Mouse (Mus musculus) heart, embryonic 11.5 days (tissue): ENCODE results near the gene Fyb2. TPM values are rescaled to one million over a fixed set of nuclear protein-coding genes. Genes with fewer than 3 reads are reported as not detected.

Source experiments
- ATAC-seq: fragments of 200-750 bp; cut with Nextera tagmentation; replicated peaks from 2 replicates; pipeline ENCODE4 v1.8.0; 2017; ENCODE audit warnings: moderate library complexity; ENCODE audit not compliant: insufficient number of reproducible peaks, low FRiP score, low TSS enrichment
- H3K27ac ChIP-seq: fragments of 300-500 bp; sonication (generic); 2 replicates; pipeline ENCODE4 v1.5.1; 2014; ENCODE audit warnings: mild to moderate bottlenecking, low read depth, low read length
- H3K27me3 ChIP-seq: fragments of 300-500 bp; sonication (generic); 2 replicates; pipeline ENCODE4 v1.6.1; 2014; ENCODE audit warnings: mild to moderate bottlenecking, low read length, mixed read lengths; ENCODE audit not compliant: control insufficient read depth, insufficient read depth
- H3K36me3 ChIP-seq: fragments of 300-500 bp; sonication (generic); 2 replicates; pipeline ENCODE4 v1.6.1; 2014; ENCODE audit warnings: mild to moderate bottlenecking, low read length, moderate library complexity, mixed read lengths; ENCODE audit not compliant: control insufficient read depth, insufficient read depth
- H3K4me1 ChIP-seq: fragments of 300-500 bp; sonication (generic); 2 replicates; pipeline ENCODE4 v1.6.1; 2014; ENCODE audit warnings: low read length; ENCODE audit not compliant: control insufficient read depth, insufficient read depth
- H3K4me2 ChIP-seq: fragments of 300-500 bp; sonication (generic); 2 replicates; pipeline ENCODE4 v1.6.1; 2014; ENCODE audit warnings: mild to moderate bottlenecking, moderate library complexity
- H3K4me3 ChIP-seq: fragments of 300-500 bp; sonication (generic); 2 replicates; pipeline ENCODE4 v1.5.1; 2014; ENCODE audit warnings: low read depth, low read length
- H3K9ac ChIP-seq: fragments of 300-500 bp; sonication (generic); 2 replicates; pipeline ENCODE4 v1.6.1; 2014; ENCODE audit warnings: mild to moderate bottlenecking, low read depth, low read length, moderate library complexity
- H3K9me3 ChIP-seq: fragments of 300-500 bp; sonication (generic); replicated peaks from 2 replicates; pipeline ENCODE4 v1.6.1; 2016; ENCODE audit warnings: low read length; ENCODE audit not compliant: control insufficient read depth
- WGBS: fragments of 180-500 bp; shearing (Covaris S2); extraction: QIAGEN DNeasy Blood & Tissue Kit; methylation state at CpG from one replicate; pipeline ENCODE4 v1.1.7; 2014; ENCODE audit not compliant: insufficient replicate concordance; 5-methylcytosine and 5-hydroxymethylcytosine counted together
- polyA plus RNA-seq: library from polyadenylated mRNA; unstranded; fragments of >200 nt; fragmentation: Nextera tagmentation; extraction: Ambion mirVana; gene quantifications from 2 replicates; pipeline ENCODE4 v1.2.1, GENCODE M21; 2014

Gene Fyb2
- polyA plus RNA-seq, 1 experiment from 2014 or later, result 0.06 TPM

- H3K27me3 ChIP-seq, result no peaks in the 10 kb centered on the region
- H3K4me1 ChIP-seq, result no peaks in the 10 kb centered on the region
- H3K36me3 ChIP-seq, result no peaks in the 10 kb centered on the region
- no peak overlapping the region for H3K27ac ChIP-seq
- no peak for ATAC-seq
- no peak overlapping the region for H3K4me2 ChIP-seq
- H3K4me3 ChIP-seq, result no peak overlapping the region
- no peaks in the 10 kb centered on the region for H3K9me3 ChIP-seq
- no peak overlapping the region for H3K9ac ChIP-seq
- 62% methylated on average over 3 of the region's 3 CpGs for WGBS
Measured at GRCm38 (mm10) chr4:104949304-104949703, 36.0 kb downstream of the Fyb2 start.

DNA sequence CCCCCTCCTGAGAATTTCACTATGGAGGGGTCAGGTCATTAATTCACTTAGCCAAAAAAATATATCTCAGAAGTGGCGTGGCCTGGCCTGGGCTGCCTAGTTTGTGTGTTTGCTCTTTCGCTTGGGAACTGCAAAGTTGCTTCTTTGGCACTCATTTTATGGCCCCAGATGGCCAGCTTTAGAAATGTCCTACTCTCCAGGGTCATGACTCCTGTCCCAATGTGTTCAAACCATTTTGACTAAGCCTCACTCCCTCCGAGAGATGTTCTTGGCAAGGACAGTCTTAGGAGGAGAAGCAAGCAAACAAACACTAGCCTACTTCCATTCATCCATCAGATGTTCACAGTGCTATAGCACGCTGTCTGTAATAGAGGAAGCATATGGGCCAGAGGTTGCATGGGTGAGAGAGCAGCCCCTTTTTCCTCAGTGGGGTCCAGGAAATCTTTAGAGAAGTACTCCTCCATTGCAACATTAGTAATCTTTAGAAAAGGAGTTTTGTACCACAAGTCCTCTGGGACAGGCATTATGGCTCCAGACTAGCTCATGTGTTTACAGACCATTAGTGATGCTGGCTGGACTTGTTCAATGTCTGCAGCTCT is 38.1 kb downstream of the Fyb2 start:
- Histone ChIP-seq H3K9me3 (no peaks in the 10 kb centered on the region), H3K4me3 (no peak overlapping the region), H3K9ac (no peak overlapping the region), H3K27me3 (no peaks in the 10 kb centered on the region), H3K27ac (no peak overlapping the region), H3K4me1 (no peaks in the 10 kb centered on the region), H3K4me2 (no peak overlapping the region), H3K36me3 (no peaks in the 10 kb centered on the region)
- ATAC-seq, result no peak
- WGBS, result 85% methylated on average over 4 of the region's 4 CpGs

DNA sequence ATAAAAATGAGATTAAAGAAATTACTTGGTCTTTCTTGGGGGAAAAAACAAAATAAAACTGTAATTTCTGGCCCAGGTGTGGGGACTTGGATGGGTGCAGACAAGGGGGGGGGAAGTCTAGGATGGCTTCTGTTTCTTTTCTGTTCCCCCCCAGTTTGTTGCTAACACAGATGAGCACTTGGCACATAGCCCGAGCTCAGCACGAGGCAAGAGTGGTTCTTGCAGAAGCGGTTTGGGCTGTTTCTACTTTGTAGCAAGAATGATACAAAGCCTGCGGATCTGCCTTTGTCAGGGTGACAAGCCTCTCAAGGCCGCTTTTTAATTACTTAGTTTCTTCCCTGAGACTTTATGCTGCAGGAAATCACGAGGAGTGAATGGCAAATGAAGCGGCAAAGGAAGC is 43.4 kb downstream of the Fyb2 start:
- Histone ChIP-seq H3K9ac (no peak overlapping the region), H3K4me1 (no peaks in the 10 kb centered on the region), H3K4me2 (no peak overlapping the region), H3K27me3 (no peaks in the 10 kb centered on the region), H3K36me3 (no peaks in the 10 kb centered on the region), H3K4me3 (no peak overlapping the region), H3K27ac (no peak overlapping the region), H3K9me3 (no peaks in the 10 kb centered on the region)
- ATAC-seq, result no peak
- 69% methylated on average over 7 of the region's 7 CpGs for WGBS

DNA sequence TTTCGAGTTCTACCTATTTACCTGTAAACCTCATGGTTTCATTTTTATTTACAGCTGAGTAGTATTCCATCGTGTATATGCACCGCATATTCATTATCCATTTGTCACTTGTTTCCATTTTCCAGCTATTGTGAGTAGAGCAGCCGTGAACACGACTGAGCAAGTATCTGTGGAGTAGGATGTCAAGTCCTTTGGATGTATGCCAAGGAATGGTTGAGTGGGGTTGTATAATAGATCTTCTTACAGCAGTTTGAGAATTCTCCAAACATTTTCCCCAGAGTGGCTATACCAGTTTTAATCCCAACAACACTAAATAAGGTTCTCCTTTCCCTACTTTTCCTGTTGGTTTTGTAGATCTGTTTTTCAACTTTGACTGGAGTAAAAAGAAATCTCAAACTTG is 48.2 kb downstream of the Fyb2 start:
- Histone ChIP-seq H3K27me3 (no peaks in the 10 kb centered on the region), H3K4me3 (no peak overlapping the region), H3K4me2 (no peak overlapping the region), H3K9me3 (no peaks in the 10 kb centered on the region), H3K4me1 (no peaks in the 10 kb centered on the region), H3K36me3 (no peaks in the 10 kb centered on the region), H3K9ac (no peak overlapping the region), H3K27ac (no peak overlapping the region)
- 69% methylated on average over 5 of the region's 5 CpGs for WGBS
- ATAC-seq, result no peak

GRCm38 (mm10) chr4:104972606-104973005 is 59.4 kb downstream of the Fyb2 start:
- no peak overlapping the region for H3K9ac ChIP-seq
- no peak for ATAC-seq
- no peaks in the 10 kb centered on the region for H3K36me3 ChIP-seq
- no peak overlapping the region for H3K4me2 ChIP-seq
- H3K27ac ChIP-seq, result no peak overlapping the region
- H3K4me1 ChIP-seq, result no peaks in the 10 kb centered on the region
- H3K4me3 ChIP-seq, result no peak overlapping the region
- H3K9me3 ChIP-seq, result no peaks in the 10 kb centered on the region
- WGBS, result 72% methylated on average over 2 of the region's 2 CpGs
- no peaks in the 10 kb centered on the region for H3K27me3 ChIP-seq

DNA sequence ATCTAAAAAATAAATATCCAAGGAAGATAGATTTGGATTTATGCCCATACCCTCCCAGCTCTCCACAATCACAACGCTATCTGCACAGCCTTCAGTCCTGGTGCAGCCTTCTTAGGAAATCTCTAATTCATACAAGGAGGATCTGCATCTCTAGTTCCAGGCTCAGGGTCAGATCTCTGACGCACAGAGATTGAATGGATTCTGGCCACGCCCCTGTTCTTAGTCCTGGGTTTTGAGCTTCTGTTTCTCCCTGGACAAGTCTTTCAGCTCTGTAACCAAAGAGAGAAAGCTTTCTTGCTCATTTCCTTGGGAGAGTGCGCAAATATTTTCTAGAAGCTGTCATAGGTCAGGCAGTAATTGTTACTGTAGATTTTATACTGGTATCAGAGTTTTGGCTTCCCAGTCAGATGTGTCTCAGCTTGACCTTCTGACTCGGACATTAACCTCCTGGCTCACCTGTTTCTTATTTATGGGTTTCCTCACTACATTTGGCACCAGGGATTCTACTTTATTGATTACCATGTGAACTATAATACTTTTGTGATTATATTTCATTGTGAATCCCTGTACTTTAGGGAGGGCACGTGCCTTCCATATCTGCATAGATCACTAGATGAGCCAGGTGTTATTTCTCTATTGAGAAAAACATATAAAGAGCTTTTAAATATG is 62.0 kb downstream of the Fyb2 start:
- Histone ChIP-seq H3K4me1 (no peaks in the 10 kb centered on the region), H3K27me3 (no peaks in the 10 kb centered on the region), H3K9ac (no peak overlapping the region), H3K4me3 (no peak overlapping the region), H3K27ac (no peak overlapping the region), H3K36me3 (no peaks in the 10 kb centered on the region), H3K9me3 (no peaks in the 10 kb centered on the region), H3K4me2 (no peak overlapping the region)
- ATAC-seq, result no peak
- WGBS, result 81% methylated on average over 6 of the region's 6 CpGs

DNA sequence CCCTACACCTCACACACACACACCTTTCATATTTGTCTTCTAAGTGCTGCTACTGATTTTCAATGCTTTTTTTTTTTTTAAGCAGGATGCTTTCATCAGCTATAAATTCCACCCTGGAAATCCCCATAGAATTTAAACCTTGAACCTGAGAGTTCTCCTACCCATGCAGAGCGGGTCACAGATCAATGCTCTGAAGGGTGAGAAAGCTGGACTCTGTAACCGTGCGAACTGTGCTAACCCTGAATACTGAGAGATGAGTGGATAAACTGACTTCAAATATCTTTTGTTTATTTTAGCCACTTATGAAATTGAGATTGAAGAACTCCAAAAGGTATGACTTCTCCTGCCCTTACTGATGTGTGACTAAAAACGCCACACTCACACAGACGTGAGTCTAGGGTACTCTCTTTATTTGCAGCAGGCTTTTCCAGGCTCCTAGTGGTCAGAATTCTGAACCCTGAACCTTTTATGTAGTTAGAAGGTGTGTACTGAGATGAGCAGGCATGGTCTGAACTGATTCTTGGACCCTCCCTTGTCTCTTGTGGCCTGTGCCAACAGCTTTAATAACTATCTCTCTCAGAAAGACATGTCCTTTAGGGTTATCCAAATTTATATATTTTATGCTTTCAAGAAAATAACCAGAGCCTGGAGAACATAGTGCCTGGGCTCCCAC is 72.8 kb downstream of the Fyb2 start:
- no peaks in the 10 kb centered on the region for H3K9me3 ChIP-seq
- no peak overlapping the region for H3K27ac ChIP-seq
- no peak overlapping the region for H3K4me2 ChIP-seq
- WGBS, result 85% methylated on average over 5 of the region's 5 CpGs
- H3K4me3 ChIP-seq, result no peak overlapping the region
- no peaks in the 10 kb centered on the region for H3K4me1 ChIP-seq
- no peak overlapping the region for H3K9ac ChIP-seq
- no peaks in the 10 kb centered on the region for H3K27me3 ChIP-seq
- ATAC-seq, result no peak
- no peaks in the 10 kb centered on the region for H3K36me3 ChIP-seq

- no peaks in the 10 kb centered on the region for H3K36me3 ChIP-seq
- WGBS, result 66% methylated on average over 7 of the region's 7 CpGs
- H3K4me1 ChIP-seq, result no peaks in the 10 kb centered on the region
- no peaks in the 10 kb centered on the region for H3K27me3 ChIP-seq
- no peak overlapping the region for H3K27ac ChIP-seq
- no peak overlapping the region for H3K4me2 ChIP-seq
- ATAC-seq, result no peak
- H3K9ac ChIP-seq, result no peak overlapping the region
- H3K9me3 ChIP-seq, result no peaks in the 10 kb centered on the region
- no peak overlapping the region for H3K4me3 ChIP-seq
Measured at GRCm38 (mm10) chr4:104987631-104988030, 74.4 kb downstream of the Fyb2 start.
